Mouse (Mus musculus): ENCODE measurements around the gene Rora. TPM values are rescaled to one million over a fixed set of nuclear protein-coding genes. Genes with fewer than 3 reads are reported as not detected.

The Rora gene
- polyA plus RNA-seq, 1 experiment, result 4.5 TPM

- H3K4me3 ChIP-seq (ENCODE audit: low read depth, low read length), result no peak overlapping the region
- no peaks in the 10 kb centered on the region for H3K4me1 ChIP-seq (ENCODE audit: control insufficient read depth, insufficient read depth, insufficient read length, low read length)
- WGBS, result 96% methylated on average over 4 of the region's 4 CpGs
- TF ChIP-seq POLR2A (IDR thresholded peaks at IDR 0.05; ENCODE audit: low read depth, low read length), result no peak
- TF ChIP-seq CTCF (IDR thresholded peaks at IDR 0.05; ENCODE audit: extremely low read depth, insufficient read length, insufficient replicate concordance, low read depth, low read length), result no peak
- no peaks in the 10 kb centered on the region for H3K36me3 ChIP-seq (ENCODE audit: control insufficient read depth, insufficient read depth, low read length)
- H3K27me3 ChIP-seq (ENCODE audit: control insufficient read depth, insufficient read depth, low read length), result no peaks in the 10 kb centered on the region
- no peak overlapping the region for H3K27ac ChIP-seq (ENCODE audit: insufficient read depth, low read depth, low read length)
These were observed 238.8 kb downstream of the Rora start for GRCm38 (mm10) chr9:68892356-68892755.

GRCm38 (mm10) chr9:68892859-68893258 is 239.3 kb downstream of the Rora start:
- 83% methylated on average over 6 of the region's 6 CpGs for WGBS
- TF ChIP-seq POLR2A (IDR thresholded peaks at IDR 0.05; ENCODE audit: low read depth, low read length) (no peak), CTCF (IDR thresholded peaks at IDR 0.05; ENCODE audit: extremely low read depth, insufficient read length, insufficient replicate concordance, low read depth, low read length) (no peak)
- Histone ChIP-seq H3K27me3 (ENCODE audit: control insufficient read depth, insufficient read depth, low read length) (no peaks in the 10 kb centered on the region), H3K27ac (ENCODE audit: insufficient read depth, low read depth, low read length) (no peak overlapping the region), H3K4me3 (ENCODE audit: low read depth, low read length) (no peak overlapping the region), H3K4me1 (ENCODE audit: control insufficient read depth, insufficient read depth, insufficient read length, low read length) (no peaks in the 10 kb centered on the region), H3K36me3 (ENCODE audit: control insufficient read depth, insufficient read depth, low read length) (no peaks in the 10 kb centered on the region)

GRCm38 (mm10) chr9:68898286-68898685 is 244.7 kb downstream of the Rora start:
- Histone ChIP-seq H3K36me3 (ENCODE audit: control insufficient read depth, insufficient read depth, low read length) (no peaks in the 10 kb centered on the region), H3K27me3 (ENCODE audit: control insufficient read depth, insufficient read depth, low read length) (no peaks in the 10 kb centered on the region), H3K4me1 (ENCODE audit: control insufficient read depth, insufficient read depth, insufficient read length, low read length) (no peaks in the 10 kb centered on the region), H3K27ac (ENCODE audit: insufficient read depth, low read depth, low read length) (no peak overlapping the region), H3K4me3 (ENCODE audit: low read depth, low read length) (no peak overlapping the region)
- TF ChIP-seq CTCF (IDR thresholded peaks at IDR 0.05; ENCODE audit: extremely low read depth, insufficient read length, insufficient replicate concordance, low read depth, low read length) (no peak), POLR2A (IDR thresholded peaks at IDR 0.05; ENCODE audit: low read depth, low read length) (no peak)
- 75% methylated on average over 6 of the region's 6 CpGs for WGBS

GRCm38 (mm10) chr9:68899525-68900222 is 246.1 kb downstream of the Rora start:
- TF ChIP-seq POLR2A (IDR thresholded peaks at IDR 0.05; ENCODE audit: low read depth, low read length) (no peak), CTCF (IDR thresholded peaks at IDR 0.05; ENCODE audit: extremely low read depth, insufficient read length, insufficient replicate concordance, low read depth, low read length) (no peak)
- Histone ChIP-seq H3K27me3 (ENCODE audit: control insufficient read depth, insufficient read depth, low read length) (no peaks in the 10 kb centered on the region), H3K27ac (ENCODE audit: insufficient read depth, low read depth, low read length) (peak overlapping the region; percentile 41; the same call in 1 of the 2 replicates), H3K4me1 (ENCODE audit: control insufficient read depth, insufficient read depth, insufficient read length, low read length) (no peaks in the 10 kb centered on the region), H3K4me3 (ENCODE audit: low read depth, low read length) (no peak overlapping the region), H3K36me3 (ENCODE audit: control insufficient read depth, insufficient read depth, low read length) (no peaks in the 10 kb centered on the region)
- WGBS, result 71% methylated on average over 5 of the region's 5 CpGs

GRCm38 (mm10) chr9:68906361-68906883 is 252.8 kb downstream of the Rora start:
- 75% methylated on average over 6 of the region's 6 CpGs for WGBS
- H3K4me3 ChIP-seq (ENCODE audit: low read depth, low read length), result no peak overlapping the region
- TF ChIP-seq CTCF (IDR thresholded peaks at IDR 0.05; ENCODE audit: extremely low read depth, insufficient read length, insufficient replicate concordance, low read depth, low read length) (no peak), POLR2A (IDR thresholded peaks at IDR 0.05; ENCODE audit: low read depth, low read length) (no peak)
- H3K27me3 ChIP-seq (ENCODE audit: control insufficient read depth, insufficient read depth, low read length), result no peaks in the 10 kb centered on the region
- H3K36me3 ChIP-seq (ENCODE audit: control insufficient read depth, insufficient read depth, low read length), result no peaks in the 10 kb centered on the region
- no peaks in the 10 kb centered on the region for H3K4me1 ChIP-seq (ENCODE audit: control insufficient read depth, insufficient read depth, insufficient read length, low read length)
- no peak overlapping the region for H3K27ac ChIP-seq (ENCODE audit: insufficient read depth, low read depth, low read length)

- no peaks in the 10 kb centered on the region for H3K36me3 ChIP-seq (ENCODE audit: control insufficient read depth, insufficient read depth, low read length)
- TF ChIP-seq POLR2A (IDR thresholded peaks at IDR 0.05; ENCODE audit: low read depth, low read length), result no peak
- no peak for TF ChIP-seq CTCF (IDR thresholded peaks at IDR 0.05; ENCODE audit: extremely low read depth, insufficient read length, insufficient replicate concordance, low read depth, low read length)
- H3K4me3 ChIP-seq (ENCODE audit: low read depth, low read length), result no peak overlapping the region
- no peaks in the 10 kb centered on the region for H3K27me3 ChIP-seq (ENCODE audit: control insufficient read depth, insufficient read depth, low read length)
- H3K27ac ChIP-seq (ENCODE audit: insufficient read depth, low read depth, low read length), result no peak overlapping the region
- H3K4me1 ChIP-seq (ENCODE audit: control insufficient read depth, insufficient read depth, insufficient read length, low read length), result no peaks in the 10 kb centered on the region
- WGBS, result 50% methylated on average over 8 of the region's 8 CpGs
These were observed 259.0 kb downstream of the Rora start for GRCm38 (mm10) chr9:68912483-68913151.

- Histone ChIP-seq H3K27ac (ENCODE audit: insufficient read depth, low read depth, low read length) (no peak overlapping the region), H3K4me3 (ENCODE audit: low read depth, low read length) (no peak overlapping the region)
- WGBS, result 83% methylated on average over 10 of the region's 10 CpGs
These were observed 259.7 kb downstream of the Rora start for GRCm38 (mm10) chr9:68913191-68913697.

More at GRCm38 (mm10) chr9:68913191-68913697, 259.7 kb downstream of the Rora start:
- no peaks in the 10 kb centered on the region for H3K4me1 ChIP-seq (ENCODE audit: control insufficient read depth, insufficient read depth, insufficient read length, low read length)
- H3K36me3 ChIP-seq (ENCODE audit: control insufficient read depth, insufficient read depth, low read length), result no peaks in the 10 kb centered on the region
- no peaks in the 10 kb centered on the region for H3K27me3 ChIP-seq (ENCODE audit: control insufficient read depth, insufficient read depth, low read length)
- TF ChIP-seq POLR2A (IDR thresholded peaks at IDR 0.05; ENCODE audit: low read depth, low read length) (no peak), CTCF (IDR thresholded peaks at IDR 0.05; ENCODE audit: extremely low read depth, insufficient read length, insufficient replicate concordance, low read depth, low read length) (no peak)
